Mouse (Mus musculus): ENCODE results near the gene Gm13420.

DNA sequence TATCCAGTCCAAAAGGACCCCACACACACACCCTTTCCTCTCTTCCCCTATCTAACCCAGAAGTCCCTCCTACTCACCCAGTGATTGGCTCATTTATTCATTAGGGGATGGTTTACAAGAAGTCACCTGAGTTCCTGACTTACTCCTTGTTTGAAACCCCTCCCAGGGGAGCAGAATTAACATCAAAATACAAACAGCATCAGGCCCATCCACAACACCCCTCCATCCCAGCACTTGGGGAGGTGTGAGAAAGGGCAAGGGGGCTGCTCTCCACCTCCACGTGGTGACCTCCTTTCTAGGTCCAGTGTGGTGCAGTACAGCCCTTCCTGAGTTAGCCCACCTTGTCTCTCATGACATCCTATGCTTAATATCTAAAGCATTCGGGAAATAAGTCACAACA is 22.0 kb downstream of the Gm13420 start:
- no peak for TF ChIP-seq CTCF (IDR thresholded peaks at IDR 0.05; ENCODE audit: extremely low read depth, insufficient read depth, insufficient read length, insufficient replicate concordance)
- no peak for TF ChIP-seq POLR2A (IDR thresholded peaks at IDR 0.05; ENCODE audit: low read depth, low read length)

Measured in spleen, adult 2 months (tissue).